Mouse (Mus musculus): Measurements from ENCODE around the gene Adam33. TPM values are rescaled to one million over a fixed set of nuclear protein-coding genes. Genes with fewer than 3 reads are reported as not detected.

Gene Adam33
- polyA plus RNA-seq, 2 experiments: 0.17 to 0.67 TPM

- H3K9ac ChIP-seq (replicated peaks): no peak overlapping the region
- H3K4me2 ChIP-seq (ENCODE audit: low read depth): no peak overlapping the region
- whole genome bisulfite sequencing (ENCODE audit: insufficient replicate concordance): 63% methylated on average over 5 of the region's 5 CpGs
- H3K36me3 ChIP-seq (replicated peaks; ENCODE audit: control insufficient read depth, insufficient read depth, low read depth): no peaks in the 10 kb centered on the region
- H3K27ac ChIP-seq: no peak overlapping the region
- no peak overlapping the region for H3K4me3 ChIP-seq (ENCODE audit: insufficient read depth in 1 of 2, low read depth in 2 of 2, low read length in 2 of 2)
- H3K27me3 ChIP-seq (ENCODE audit: control insufficient read depth, insufficient read depth, low read length): peaks cover 50% of the 10 kb centered on the region
- no peaks in the 10 kb centered on the region for H3K4me1 ChIP-seq (replicated peaks; ENCODE audit: control insufficient read depth in 2 of 2, insufficient read depth in 2 of 2, low read length in 1 of 2)
- no peaks in the 10 kb centered on the region for H3K9me3 ChIP-seq (ENCODE audit: control insufficient read depth, low read length)
- ATAC-seq (ENCODE audit: insufficient read depth) (no peak), DNase-seq (ENCODE audit: low read depth in 3 of 3, low spot score in 3 of 3) (no peak)
- TF ChIP-seq EP300 (IDR thresholded peaks at IDR 0.05; ENCODE audit: low read depth) (no peak), CTCF (IDR thresholded peaks at IDR 0.05; ENCODE audit: low read depth) (no peak)
These were observed 24.9 kb downstream of the Adam33 start for GRCm38 (mm10) chr2:131038675-131039074.

GRCm38 (mm10) chr2:131038197-131038596 lies 25.4 kb downstream of the Adam33 start:
- TF ChIP-seq EP300 (IDR thresholded peaks at IDR 0.05; ENCODE audit: low read depth) (no peak), CTCF (IDR thresholded peaks at IDR 0.05; ENCODE audit: low read depth) (no peak)
- Histone ChIP-seq H3K27ac (no peak overlapping the region), H3K4me3 (ENCODE audit: insufficient read depth in 1 of 2, low read depth in 2 of 2, low read length in 2 of 2) (no peak overlapping the region), H3K4me1 (replicated peaks; ENCODE audit: control insufficient read depth in 2 of 2, insufficient read depth in 2 of 2, low read length in 1 of 2) (no peaks in the 10 kb centered on the region), H3K27me3 (ENCODE audit: control insufficient read depth, insufficient read depth, low read length) (peaks cover 46% of the 10 kb centered on the region), H3K9me3 (ENCODE audit: control insufficient read depth, low read length) (no peaks in the 10 kb centered on the region), H3K4me2 (ENCODE audit: low read depth) (no peak overlapping the region), H3K9ac (replicated peaks) (no peak overlapping the region), H3K36me3 (replicated peaks; ENCODE audit: control insufficient read depth, insufficient read depth, low read depth) (no peaks in the 10 kb centered on the region)
- 79% methylated on average over 6 of the region's 6 CpGs for WGBS (ENCODE audit: insufficient replicate concordance)
- DNase-seq (ENCODE audit: low read depth in 3 of 3, low spot score in 3 of 3) (no peak), ATAC-seq (ENCODE audit: insufficient read depth) (no peak)

- 45% methylated on average over 17 of the region's 17 CpGs for WGBS (ENCODE audit: insufficient replicate concordance)
- 0 out of 4 replicates have a peak, but pooled peaks cover 0 to under 1% of the 10 kb centered on the region in 2 experiments for H3K4me1 ChIP-seq (replicated peaks; ENCODE audit: control insufficient read depth in 2 of 2, insufficient read depth in 2 of 2, low read length in 1 of 2)
- TF ChIP-seq EP300 (IDR thresholded peaks at IDR 0.05; ENCODE audit: low read depth) (no peak), CTCF (IDR thresholded peaks at IDR 0.05; ENCODE audit: low read depth) (no peak)
- no peak overlapping the region for H3K27ac ChIP-seq
- H3K9ac ChIP-seq (replicated peaks): no peak overlapping the region
- DNase-seq (ENCODE audit: low read depth in 3 of 3, low spot score in 3 of 3) (no peak), ATAC-seq (ENCODE audit: insufficient read depth) (no peak)
- H3K4me2 ChIP-seq (ENCODE audit: low read depth): no peak overlapping the region
- H3K36me3 ChIP-seq (replicated peaks; ENCODE audit: control insufficient read depth, insufficient read depth, low read depth): no peaks in the 10 kb centered on the region
- H3K9me3 ChIP-seq (ENCODE audit: control insufficient read depth, low read length): no peaks in the 10 kb centered on the region
- peaks cover 38% of the 10 kb centered on the region for H3K27me3 ChIP-seq (ENCODE audit: control insufficient read depth, insufficient read depth, low read length)
- H3K4me3 ChIP-seq (ENCODE audit: insufficient read depth in 1 of 2, low read depth in 2 of 2, low read length in 2 of 2): no peak overlapping the region
These were observed 26.2 kb downstream of the Adam33 start for GRCm38 (mm10) chr2:131037226-131037990.

GRCm38 (mm10) chr2:131036757-131037156 lies 26.9 kb downstream of the Adam33 start:
- Histone ChIP-seq H3K9ac (replicated peaks) (no peak overlapping the region), H3K4me1 (replicated peaks; ENCODE audit: control insufficient read depth in 2 of 2, insufficient read depth in 2 of 2, low read length in 1 of 2) (peaks cover 2 to 7% of the 10 kb centered on the region in 2 experiments; a peak in 3 of 4 replicates), H3K36me3 (replicated peaks; ENCODE audit: control insufficient read depth, insufficient read depth, low read depth) (no peaks in the 10 kb centered on the region), H3K27ac (no peak overlapping the region), H3K4me3 (ENCODE audit: insufficient read depth in 1 of 2, low read depth in 2 of 2, low read length in 2 of 2) (no peak overlapping the region), H3K4me2 (ENCODE audit: low read depth) (no peak overlapping the region), H3K27me3 (ENCODE audit: control insufficient read depth, insufficient read depth, low read length) (peaks cover 31% of the 10 kb centered on the region), H3K9me3 (ENCODE audit: control insufficient read depth, low read length) (no peaks in the 10 kb centered on the region)
- ATAC-seq (ENCODE audit: insufficient read depth): no peak
- no peak for TF ChIP-seq EP300 (IDR thresholded peaks at IDR 0.05; ENCODE audit: low read depth)
- TF ChIP-seq CTCF (IDR thresholded peaks at IDR 0.05; ENCODE audit: low read depth): no peak
- no peak for DNase-seq (ENCODE audit: low read depth in 3 of 3, low spot score in 3 of 3)

DNA sequence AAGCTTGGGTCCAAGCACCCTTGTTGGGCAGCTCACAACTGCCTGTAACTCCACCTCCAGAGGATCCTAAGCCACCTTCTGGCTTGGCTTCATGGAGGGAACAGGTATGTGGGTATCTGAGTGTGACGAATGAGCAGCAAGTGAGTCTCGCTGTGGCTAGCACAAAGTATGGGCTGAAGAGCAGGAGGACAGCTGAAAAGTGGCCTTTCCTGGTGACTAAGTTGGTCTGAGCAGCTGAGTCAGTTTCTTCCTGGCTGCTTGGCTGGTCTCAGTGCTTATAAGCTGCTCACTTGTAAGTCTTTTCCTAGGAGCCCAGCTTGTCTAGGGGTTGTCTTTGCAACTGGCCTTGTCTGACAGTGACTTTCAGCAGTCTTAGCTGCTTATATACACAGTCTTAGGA lies 27.3 kb downstream of the Adam33 start:
- no peak for TF ChIP-seq EP300 (IDR thresholded peaks at IDR 0.05; ENCODE audit: low read depth)
- no peak for TF ChIP-seq CTCF (IDR thresholded peaks at IDR 0.05; ENCODE audit: low read depth)
- ATAC-seq (ENCODE audit: insufficient read depth) (no peak), DNase-seq (ENCODE audit: low read depth in 3 of 3, low spot score in 3 of 3) (no peak)
- Histone ChIP-seq H3K4me3 (ENCODE audit: insufficient read depth in 1 of 2, low read depth in 2 of 2, low read length in 2 of 2) (no peak overlapping the region), H3K27ac (no peak overlapping the region), H3K9me3 (ENCODE audit: control insufficient read depth, low read length) (no peaks in the 10 kb centered on the region), H3K36me3 (replicated peaks; ENCODE audit: control insufficient read depth, insufficient read depth, low read depth) (no peaks in the 10 kb centered on the region), H3K9ac (replicated peaks) (no peak overlapping the region), H3K4me1 (replicated peaks; ENCODE audit: control insufficient read depth in 2 of 2, insufficient read depth in 2 of 2, low read length in 1 of 2) (peaks cover 2 to 8% of the 10 kb centered on the region in 2 experiments; a peak in 3 of 4 replicates), H3K4me2 (ENCODE audit: low read depth) (no peak overlapping the region), H3K27me3 (ENCODE audit: control insufficient read depth, insufficient read depth, low read length) (peaks cover 27% of the 10 kb centered on the region)
- WGBS (ENCODE audit: insufficient replicate concordance): 79% methylated on average over 2 of the region's 2 CpGs
